Comparison of ENCODE assay signal across 8 mouse cellular contexts in genomic region chr7:98692761-98693546, GRCm38 (mm10). TPM values are rescaled to one million over a fixed set of nuclear protein-coding genes. Genes with fewer than 3 reads are reported as not detected.
DNase-seq lines count a peak whose midpoint lies in the region; ATAC-seq lines count a peak whose summit lies in the region.

No protein-coding gene starts in this region.

- H3K4me3 ChIP-seq in forebrain, embryonic 14.5 days (ENCODE audit: low read depth, low read length), result no peak overlapping the region
- no peak overlapping the region for H3K4me3 ChIP-seq in forebrain, embryonic 11.5 days (ENCODE audit: low read depth, low read length)
- no peak overlapping the region for H3K4me3 ChIP-seq in heart, embryonic 16.5 days (ENCODE audit: low read length)
- peak overlapping the region; percentile 5; the same call in 1 of the 2 replicates for H3K4me3 ChIP-seq in limb, embryonic 10.5 days

- H3K9ac ChIP-seq in forebrain, embryonic 14.5 days (ENCODE audit: low read length), result peak overlapping the region; percentile 18
- H3K9ac ChIP-seq in forebrain, embryonic 11.5 days (ENCODE audit: low read length), result no peak overlapping the region
- H3K9ac ChIP-seq in heart, embryonic 16.5 days (ENCODE audit: low read length), result no peak overlapping the region; the same call in 1 of the 2 replicates

- H3K27ac ChIP-seq in forebrain, embryonic 14.5 days (ENCODE audit: low read depth, low read length), result no peak overlapping the region
- H3K27ac ChIP-seq in forebrain, embryonic 11.5 days (ENCODE audit: low read depth, low read length), result no peak overlapping the region
- H3K27ac ChIP-seq in heart, embryonic 16.5 days (ENCODE audit: low read length), result no peak overlapping the region
- H3K27ac ChIP-seq in limb, embryonic 10.5 days, result peak overlapping the region; percentile 61; the same call in 1 of the 2 replicates

- ATAC-seq in forebrain, embryonic 14.5 days, result no peak
- ATAC-seq in forebrain, embryonic 11.5 days (replicated peaks; ENCODE audit: low FRiP score), result no peak
- 0 out of 2 replicates have a peak, but pooled peaks have one; percentile 18 for ATAC-seq in heart, embryonic 16.5 days (replicated peaks; ENCODE audit: extremely low read depth, insufficient read depth, low FRiP score)
- no peak for ATAC-seq in megakaryocyte-erythroid progenitor cell, adult 5-6 weeks (replicated peaks; ENCODE audit: low FRiP score, low TSS enrichment, poor library complexity, severe bottlenecking)

- WGBS in forebrain, embryonic 14.5 days, result 46% methylated on average over 24 of the region's 24 CpGs
- 57% methylated on average over 24 of the region's 24 CpGs for WGBS in forebrain, embryonic 11.5 days
- 35% methylated on average over 24 of the region's 24 CpGs for WGBS in heart, embryonic 16.5 days
- WGBS in limb, embryonic 10.5 days, result 41% methylated on average over 24 of the region's 24 CpGs

- H3K4me1 ChIP-seq in forebrain, embryonic 14.5 days (ENCODE audit: control insufficient read depth, insufficient read depth, low read length), result no peaks in the 10 kb centered on the region
- no peaks in the 10 kb centered on the region for H3K4me1 ChIP-seq in forebrain, embryonic 11.5 days (replicated peaks; ENCODE audit: control insufficient read depth, insufficient read depth, low read length)
- peaks cover 10% of the 10 kb centered on the region for H3K4me1 ChIP-seq in heart, embryonic 16.5 days (ENCODE audit: control insufficient read depth, insufficient read depth, low read length)
- H3K4me1 ChIP-seq in limb, embryonic 10.5 days, result peaks cover 17% of the 10 kb centered on the region

- H3K27me3 ChIP-seq in forebrain, embryonic 14.5 days (replicated peaks; ENCODE audit: control insufficient read depth, insufficient read depth, low read length), result no peaks in the 10 kb centered on the region
- no peaks in the 10 kb centered on the region for H3K27me3 ChIP-seq in forebrain, embryonic 11.5 days (ENCODE audit: control insufficient read depth, insufficient read depth, low read length)
- no peaks in the 10 kb centered on the region for H3K27me3 ChIP-seq in heart, embryonic 16.5 days (ENCODE audit: control insufficient read depth, insufficient read depth, low read length)
- H3K27me3 ChIP-seq in limb, embryonic 10.5 days (ENCODE audit: low read depth, poor library complexity, severe bottlenecking), result no peaks in the 10 kb centered on the region

- H3K4me2 ChIP-seq in forebrain, embryonic 14.5 days (ENCODE audit: low read length), result no peak overlapping the region
- H3K4me2 ChIP-seq in forebrain, embryonic 11.5 days (ENCODE audit: low read depth, low read length, severe bottlenecking), result no peak overlapping the region
- peak overlapping the region; percentile 42 for H3K4me2 ChIP-seq in heart, embryonic 16.5 days (ENCODE audit: low read depth, low read length)

- H3K9me3 ChIP-seq in forebrain, embryonic 14.5 days (replicated peaks; ENCODE audit: control insufficient read depth, low read length), result no peaks in the 10 kb centered on the region
- no peaks in the 10 kb centered on the region for H3K9me3 ChIP-seq in forebrain, embryonic 11.5 days (ENCODE audit: control insufficient read depth, low read length)
- no peaks in the 10 kb centered on the region for H3K9me3 ChIP-seq in heart, embryonic 16.5 days (replicated peaks; ENCODE audit: control insufficient read depth, low read length)
- no peaks in the 10 kb centered on the region for H3K9me3 ChIP-seq in limb, embryonic 10.5 days (replicated peaks)

- DNase-seq in forebrain, embryonic 14.5 days (ENCODE audit: low spot score), result no peak
- no peak for DNase-seq in forebrain, embryonic 11.5 days (ENCODE audit: low spot score)
- DNase-seq in CD8-positive naive resting alpha-beta T cell, adult 2 months (ENCODE audit: low read depth in 2 of 2, low spot score in 2 of 2), result peak; percentile 55 to 66
- DNase-seq in limb, embryonic 10.5 days (ENCODE audit: low spot score), result no peak
- no peak for DNase-seq in ovary, postnatal 14 days (ENCODE audit: low spot score)
- DNase-seq in urinary bladder, adult 2 months (ENCODE audit: low spot score), result no peak

- no peaks in the 10 kb centered on the region for H3K36me3 ChIP-seq in forebrain, embryonic 14.5 days (ENCODE audit: control insufficient read depth, insufficient read depth, low read length)
- no peaks in the 10 kb centered on the region for H3K36me3 ChIP-seq in forebrain, embryonic 11.5 days (ENCODE audit: control insufficient read depth, insufficient read depth, low read length)
- H3K36me3 ChIP-seq in heart, embryonic 16.5 days (ENCODE audit: control insufficient read depth, insufficient read depth), result no peaks in the 10 kb centered on the region
- no peaks in the 10 kb centered on the region for H3K36me3 ChIP-seq in limb, embryonic 10.5 days

RNA-seq across cellular contexts. Expression of gene Thap12, which starts 9.9 kb away (rescaled TPM):
- polyA plus RNA-seq in forebrain, embryonic 14.5 days (2014; fragmentation: Nextera tagmentation; extraction: Ambion mirVana), result 42.5 and 48.3 TPM in 2 replicates
- polyA plus RNA-seq in forebrain, embryonic 11.5 days (2014; fragmentation: Nextera tagmentation; extraction: Ambion mirVana), result 86.1 and 89.6 TPM in 2 replicates
- polyA plus RNA-seq in heart, embryonic 16.5 days (2015; fragmentation: Nextera tagmentation; extraction: Ambion mirVana), result 36.6 and 40.6 TPM in 2 replicates
- polyA plus RNA-seq in limb, embryonic 10.5 days (2016; fragmentation: Nextera tagmentation; extraction: Ambion mirVana), result 50.8 and 56.2 TPM in 2 replicates
- 50.1 and 50.6 TPM in 2 replicates for total RNA-seq in megakaryocyte-erythroid progenitor cell, adult 5-6 weeks (2014; fragmentation: Nextera tagmentation)
- 74.5 and 88.2 TPM in 2 replicates for total RNA-seq in megakaryocyte-erythroid progenitor cell, adult 5-6 weeks (2017)
- 44.8 and 52.7 TPM in 2 replicates for polyA plus RNA-seq in urinary bladder, adult 2 months (2012; rRNA removed)

RNA-seq across cellular contexts. Expression of gene Emsy, which starts 36.4 kb away (rescaled TPM):
- polyA plus RNA-seq in forebrain, embryonic 14.5 days (2014; fragmentation: Nextera tagmentation; extraction: Ambion mirVana), result 49.4 and 55.7 TPM in 2 replicates
- polyA plus RNA-seq in forebrain, embryonic 11.5 days (2014; fragmentation: Nextera tagmentation; extraction: Ambion mirVana), result 66.3 and 67.5 TPM in 2 replicates
- polyA plus RNA-seq in heart, embryonic 16.5 days (2015; fragmentation: Nextera tagmentation; extraction: Ambion mirVana), result 20.5 and 22.3 TPM in 2 replicates
- polyA plus RNA-seq in limb, embryonic 10.5 days (2016; fragmentation: Nextera tagmentation; extraction: Ambion mirVana), result 37.8 and 46.1 TPM in 2 replicates
- total RNA-seq in megakaryocyte-erythroid progenitor cell, adult 5-6 weeks (2014; fragmentation: Nextera tagmentation), result 61.8 and 71.5 TPM in 2 replicates
- total RNA-seq in megakaryocyte-erythroid progenitor cell, adult 5-6 weeks (2017), result 37.3 and 55.5 TPM in 2 replicates
- 15.0 and 22.9 TPM in 2 replicates for polyA plus RNA-seq in urinary bladder, adult 2 months (2012; rRNA removed)

Comparison
In these comparisons a context has a peak if more than half of its experiments do, and no peak if none do; other contexts are left out.
1. DNase-seq: peak in CD8-positive naive resting alpha-beta T cell, adult 2 months (2 of 2); none in forebrain, embryonic 14.5 days (single experiment), forebrain, embryonic 11.5 days (single experiment), limb, embryonic 10.5 days (single experiment), ovary, postnatal 14 days (single experiment) and urinary bladder, adult 2 months (single experiment).